Mouse (Mus musculus): ENCODE measurements around the gene Sft2d2.

Gene Sft2d2

DNA sequence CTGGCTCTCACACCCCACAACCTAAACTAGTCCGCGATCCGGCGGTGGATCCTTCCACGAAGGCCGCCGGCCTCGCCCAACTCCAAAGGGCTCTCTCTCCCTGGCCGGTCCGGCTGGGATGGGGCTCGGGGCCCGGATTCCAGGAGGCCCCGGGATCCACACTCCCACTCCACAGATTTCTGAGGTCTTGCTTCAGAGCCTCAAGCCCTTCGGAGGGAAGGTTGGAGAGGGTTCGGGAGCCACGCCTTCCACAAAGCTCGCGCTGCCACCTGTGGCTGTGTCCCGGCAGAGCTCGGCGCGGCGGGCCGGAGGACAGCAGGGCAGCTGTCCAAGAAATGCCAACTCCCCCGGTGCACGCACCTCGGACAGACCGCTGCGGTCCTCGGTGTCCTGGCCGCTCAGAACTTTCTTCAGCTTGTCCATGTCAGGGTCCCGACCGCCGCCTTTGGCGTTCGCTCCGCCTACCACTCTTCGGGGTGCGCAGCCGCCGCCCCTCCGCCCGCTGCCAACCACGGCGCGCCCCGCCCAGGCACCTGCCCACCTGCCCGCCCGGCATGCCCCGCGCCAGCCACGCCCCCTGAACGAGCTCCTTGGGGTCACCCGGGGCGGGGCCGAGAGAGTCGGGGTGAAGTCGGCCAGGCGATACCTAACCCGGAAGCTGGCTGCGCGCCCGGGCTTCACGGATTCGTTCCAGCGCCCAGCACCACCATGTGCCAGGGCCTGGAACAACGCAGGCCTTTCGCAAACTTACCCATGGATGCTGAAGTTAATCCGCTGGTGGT, at the start of gene Sft2d2:
Sft2d2 (minus strand) TSS at position 559 of the 782 bp plus-strand sequence.
- DNase-seq (ENCODE audit: low spot score in 2 of 2) = peak; percentile 79 to 90

DNA sequence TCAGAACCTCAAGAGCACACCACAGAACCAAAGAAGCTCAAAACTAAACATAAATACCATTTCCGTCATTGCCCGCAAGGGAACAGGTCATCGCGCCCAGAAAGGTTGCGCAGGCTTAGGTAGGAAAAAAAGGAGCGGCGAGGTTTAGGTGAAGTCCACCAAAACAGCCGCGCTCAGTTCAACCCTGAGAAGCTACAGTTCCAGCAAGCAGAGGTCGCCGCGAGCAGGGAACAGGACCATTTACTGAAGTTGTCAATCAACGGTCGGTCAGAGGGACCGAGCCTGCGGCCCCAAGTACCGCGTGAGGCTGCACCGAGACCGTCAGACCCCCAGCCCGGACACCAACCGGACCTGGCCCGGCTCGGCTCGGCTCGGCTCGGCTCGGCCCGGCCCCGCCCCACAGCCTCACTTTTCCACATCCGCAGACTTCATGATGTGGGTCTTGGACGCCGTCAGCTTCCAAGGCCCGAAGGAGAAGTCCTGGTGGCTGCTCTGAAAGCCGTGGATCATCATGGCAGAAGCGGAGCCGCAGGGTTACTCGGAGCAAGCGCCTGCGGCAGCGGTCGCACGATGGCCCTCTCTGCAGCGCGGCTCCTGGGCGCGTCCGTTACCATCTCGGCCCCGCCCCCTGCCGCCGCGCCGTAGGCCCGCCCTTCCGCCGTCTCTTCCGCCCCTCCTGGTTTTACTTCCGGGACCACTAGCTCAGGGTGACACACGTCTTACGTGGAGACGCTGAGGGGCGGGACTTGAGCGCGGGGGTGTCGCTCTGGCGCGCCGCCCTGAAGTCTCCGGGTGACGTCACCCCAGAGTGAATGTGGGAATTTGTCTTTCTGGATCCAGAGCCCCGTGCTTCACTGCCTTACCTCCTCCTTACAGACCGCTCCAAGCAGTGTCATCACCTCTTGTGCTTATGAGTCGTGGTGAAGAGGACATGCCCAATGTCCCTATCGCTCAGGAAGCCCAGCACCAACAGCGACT, 42.4 kb upstream of the Sft2d2 start, which contains the start of gene Tiprl:
Tiprl (minus strand) TSS at position 676 of the 978 bp plus-strand sequence.
- peak; percentile 93 to 96 for DNase-seq (ENCODE audit: low spot score in 2 of 2)

DNA sequence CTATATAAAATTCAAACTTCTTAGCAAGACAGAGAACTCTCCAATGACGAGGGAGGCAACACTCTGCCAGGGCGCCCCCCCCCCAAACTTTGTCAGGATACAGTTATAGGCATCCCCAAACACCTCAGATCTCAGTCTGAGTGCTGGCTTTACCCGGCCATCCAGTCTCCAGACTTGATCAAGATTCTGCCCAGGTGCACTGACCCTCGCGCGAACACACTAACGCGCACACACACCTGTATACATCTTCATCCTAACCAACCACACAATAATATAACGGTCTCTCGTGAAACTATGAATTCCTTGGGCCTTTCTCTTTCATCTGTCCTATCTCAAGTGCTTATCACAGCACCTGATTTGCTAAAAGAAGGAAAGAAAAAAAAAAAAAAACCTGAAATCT, 41.6 kb upstream of the Sft2d2 start:
- no peak for DNase-seq (ENCODE audit: low spot score in 2 of 2)

DNA sequence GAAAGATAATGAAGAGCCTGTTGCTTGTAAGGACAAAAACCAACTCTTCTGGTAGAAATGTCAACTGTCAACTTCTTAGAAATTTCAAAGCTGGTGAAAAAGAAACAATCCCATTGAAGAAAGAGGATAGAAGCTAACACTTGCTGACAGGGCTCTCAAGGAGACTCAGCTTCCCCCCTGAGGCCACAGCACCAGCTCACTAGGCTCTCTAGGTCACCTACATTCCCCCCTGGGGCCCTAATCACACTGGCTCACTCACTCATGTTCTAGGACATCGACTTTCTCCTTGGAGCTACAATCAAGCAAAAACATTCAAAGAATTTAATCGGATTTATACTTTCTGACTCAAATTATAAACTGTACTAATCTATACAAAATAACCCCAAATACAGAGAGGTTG, 39.6 kb upstream of the Sft2d2 start:
- DNase-seq (ENCODE audit: low spot score in 2 of 2) = no peak

DNA sequence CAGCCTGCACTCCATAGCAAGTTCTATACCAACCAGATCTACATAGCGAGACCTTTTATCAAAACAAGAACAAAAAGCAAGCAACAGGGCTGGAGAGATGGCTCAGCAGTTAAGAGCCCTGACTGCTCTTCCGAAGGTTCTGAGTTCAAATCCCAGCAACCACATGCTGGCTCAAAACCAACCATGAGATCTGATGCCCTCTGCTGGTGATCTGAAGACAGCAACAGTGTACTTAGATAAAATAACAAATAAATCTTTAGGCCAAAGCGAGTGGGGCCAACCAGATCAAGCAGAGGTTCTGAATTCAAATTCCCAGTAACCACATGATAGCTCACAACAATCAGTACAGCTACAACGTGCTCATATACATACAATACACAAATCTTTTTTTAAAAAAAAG, 36.5 kb upstream of the Sft2d2 start:
- DNase-seq (ENCODE audit: low spot score in 2 of 2) = no peak

DNA sequence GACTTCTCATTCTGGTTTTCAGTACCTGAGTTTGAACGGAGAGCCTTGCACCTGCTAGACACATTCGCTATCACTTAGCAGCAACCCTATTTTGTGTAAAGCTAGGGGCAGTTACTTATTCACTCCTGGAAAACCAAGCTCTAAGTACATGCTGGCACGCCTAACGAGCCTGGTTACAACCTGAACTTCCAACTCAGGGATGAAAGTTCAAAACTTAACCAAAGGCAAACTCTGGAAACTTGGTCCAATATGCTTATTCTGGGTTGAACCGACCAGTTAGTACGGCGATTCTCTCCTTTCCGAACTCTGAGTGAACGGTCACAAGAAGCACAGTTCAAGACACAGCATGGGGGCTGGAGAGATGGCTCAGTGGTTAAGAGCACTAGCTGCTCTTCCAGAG, 35.3 kb upstream of the Sft2d2 start:
- DNase-seq (ENCODE audit: low spot score in 2 of 2) = no peak

DNA sequence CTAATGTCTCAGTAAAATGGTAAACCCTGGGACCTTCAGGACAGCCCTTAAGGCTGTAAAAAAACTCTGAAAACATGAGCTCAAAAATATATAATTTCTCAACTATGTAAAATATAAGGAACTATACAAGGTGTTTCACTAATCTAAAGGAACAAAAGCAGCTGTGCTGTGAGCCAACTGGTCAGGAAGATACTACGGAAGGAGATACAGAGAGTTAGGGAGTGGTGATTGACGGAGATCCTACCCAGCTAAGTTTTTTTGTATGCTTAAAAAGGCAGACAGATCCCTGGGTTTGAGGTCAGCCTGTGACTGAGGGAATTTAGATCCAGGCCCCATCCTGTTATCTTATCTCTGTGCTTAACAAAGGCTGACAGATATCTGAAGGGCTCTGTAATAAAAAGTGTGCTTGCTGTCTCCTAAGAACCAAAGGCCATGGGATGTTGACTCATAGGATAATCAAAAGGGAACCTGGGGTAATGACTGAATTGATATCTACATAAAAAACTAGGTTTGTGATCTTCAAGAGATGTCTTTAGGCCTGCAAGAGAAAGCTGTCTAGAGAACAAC, 22.9 kb upstream of the Sft2d2 start:
- DNase-seq (ENCODE audit: low spot score in 2 of 2) = no peak

DNA sequence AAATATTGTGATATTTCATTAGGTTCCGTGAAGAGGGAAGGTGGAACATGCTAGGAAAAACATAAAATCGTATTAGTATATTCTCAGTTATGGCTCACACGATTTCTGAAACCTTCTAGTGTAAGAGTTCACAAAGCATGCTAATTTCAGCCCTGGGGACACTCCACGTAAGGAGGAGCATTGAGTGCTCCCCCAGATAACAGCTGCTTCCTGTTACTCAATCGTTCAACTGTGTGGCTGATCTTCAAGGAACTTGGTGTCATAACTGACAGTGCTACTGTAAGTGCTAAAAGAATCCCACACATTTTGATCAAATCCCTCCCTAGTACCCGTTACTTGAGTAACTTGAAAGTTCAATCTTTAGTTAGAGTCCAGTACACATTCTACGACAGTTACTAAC, 21.6 kb upstream of the Sft2d2 start:
- no peak for DNase-seq (ENCODE audit: low spot score in 2 of 2)

DNA sequence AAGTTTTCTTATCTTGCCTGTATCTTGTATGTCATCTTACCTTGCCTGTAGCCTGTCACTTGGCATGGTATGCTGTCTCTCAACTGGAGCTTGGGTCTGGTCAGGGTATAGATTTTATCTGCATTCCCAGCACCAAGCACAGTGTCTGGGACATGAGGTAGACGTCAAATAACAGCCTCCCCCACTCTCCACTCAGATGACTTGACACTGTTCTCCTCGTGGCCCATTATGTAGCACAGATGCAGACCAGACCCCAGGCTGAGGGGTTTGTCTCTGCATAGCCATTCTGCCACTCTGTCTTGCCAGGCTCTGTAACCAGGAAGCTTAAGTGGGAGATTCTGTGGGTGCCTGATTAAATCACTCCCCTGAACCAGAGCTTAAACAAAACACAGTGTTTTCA, 11.4 kb upstream of the Sft2d2 start:
- no peak for DNase-seq (ENCODE audit: low spot score in 2 of 2)

DNA sequence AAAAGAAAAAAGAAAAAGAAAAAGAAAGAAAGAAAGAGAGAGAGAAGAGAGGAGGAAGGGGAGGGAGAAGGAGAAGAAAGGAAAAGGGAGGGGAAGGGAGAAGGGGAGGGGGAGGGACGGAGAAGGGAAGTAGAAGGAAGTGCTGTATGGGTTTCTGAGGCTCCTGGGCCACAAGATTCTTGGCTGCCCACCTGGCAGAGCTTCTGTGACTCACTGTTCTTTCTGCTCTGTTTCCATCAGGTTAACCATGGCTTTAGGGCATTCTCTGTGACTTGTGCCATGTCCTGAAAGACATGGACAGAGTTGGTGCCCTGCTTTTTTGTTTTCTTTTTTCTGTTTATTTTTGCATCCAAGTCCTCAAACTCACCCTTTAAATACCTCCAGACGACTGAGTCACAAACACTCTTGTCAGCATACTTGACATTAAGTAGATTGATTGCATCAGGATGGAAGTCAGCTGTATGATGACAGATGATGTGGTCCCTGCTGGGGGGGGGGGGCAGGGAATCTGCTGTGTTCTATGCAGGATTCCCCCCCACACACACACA, 9.3 kb upstream of the Sft2d2 start:
- no peak for DNase-seq (ENCODE audit: low spot score in 2 of 2)

DNA sequence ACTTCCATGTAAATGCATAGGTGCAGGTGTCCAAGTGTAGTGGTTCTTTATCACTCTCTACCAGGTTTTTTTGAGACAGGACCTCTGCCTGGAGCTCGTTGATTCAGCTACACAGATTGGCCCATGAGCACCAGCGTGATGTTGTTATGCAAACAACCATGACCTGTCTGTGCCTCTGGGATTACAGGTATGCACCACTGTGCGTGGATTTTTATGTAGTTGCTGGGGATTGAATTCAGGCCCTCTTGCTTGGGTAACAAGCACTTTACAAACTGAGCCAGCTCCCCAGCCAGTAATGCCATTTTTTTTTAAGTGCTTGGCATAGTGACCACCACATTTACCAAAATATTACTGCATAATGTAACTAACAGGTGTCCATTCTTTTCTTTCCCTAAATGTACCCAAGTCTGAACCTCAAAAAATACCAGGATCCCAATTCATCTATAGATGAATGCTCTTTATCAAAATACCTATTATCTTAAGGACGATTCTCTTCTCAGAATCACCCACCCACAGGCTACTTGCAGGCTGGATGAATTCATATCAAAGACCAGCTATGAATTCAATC, 7.3 kb upstream of the Sft2d2 start:
- no peak for DNase-seq (ENCODE audit: low spot score in 2 of 2)

DNA sequence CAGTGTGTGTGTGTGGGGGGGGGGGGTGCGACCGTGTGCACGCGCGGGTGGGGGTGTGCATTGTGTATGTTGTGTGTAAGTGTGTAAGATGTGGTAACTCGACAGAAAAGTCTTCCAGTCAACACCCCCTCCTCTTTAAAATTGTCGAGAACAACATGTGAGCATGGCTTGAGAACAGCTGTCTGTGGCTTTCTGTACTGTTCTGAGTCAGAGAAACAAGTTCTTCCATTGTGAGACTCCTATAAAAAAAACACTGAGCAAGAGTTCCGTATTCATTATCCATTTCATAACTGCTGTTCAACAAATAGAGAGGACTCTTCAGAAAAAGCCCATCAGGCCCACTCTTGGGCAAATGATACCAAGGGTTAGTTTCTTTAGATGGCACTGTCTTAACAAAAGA, 6.5 kb upstream of the Sft2d2 start:
- DNase-seq (ENCODE audit: low spot score in 2 of 2) = no peak

DNA sequence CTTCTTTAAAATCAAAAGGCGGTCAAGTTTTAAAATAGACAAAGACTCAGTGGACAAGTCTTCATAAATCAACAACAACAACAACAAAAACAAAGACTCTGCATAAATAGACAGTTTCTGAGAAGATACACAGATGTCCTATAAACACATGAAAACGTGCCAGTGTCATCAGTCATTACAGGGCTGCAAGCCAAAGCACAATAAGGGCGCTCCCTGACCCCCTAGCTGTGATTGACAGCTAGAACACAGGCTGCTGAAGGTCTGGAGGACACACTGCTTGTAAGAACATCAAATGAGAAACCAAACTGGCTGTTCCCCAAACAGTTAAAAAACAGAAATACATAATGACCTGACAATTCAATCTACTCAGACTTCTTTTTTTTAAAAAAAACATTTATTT, 5.4 kb upstream of the Sft2d2 start:
- DNase-seq (ENCODE audit: low spot score in 2 of 2) = no peak

DNA sequence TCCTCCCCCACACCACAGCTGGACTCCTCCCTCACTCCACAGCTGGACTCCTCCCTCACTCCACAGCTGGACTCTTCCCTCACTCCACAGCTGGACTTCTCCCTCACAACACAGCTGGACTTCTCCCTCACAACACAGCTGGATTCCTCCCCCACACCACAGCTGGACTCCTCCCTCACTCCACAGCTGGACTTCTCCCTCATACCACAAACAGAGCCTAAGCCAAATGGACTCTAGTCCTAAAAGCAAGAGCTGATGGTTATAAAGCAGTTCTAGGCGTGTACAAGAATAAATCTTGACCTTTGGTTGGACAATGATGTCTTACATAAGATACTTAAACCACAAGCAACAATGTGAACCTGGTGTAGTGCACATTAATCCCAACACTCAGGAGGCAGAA, 4.7 kb upstream of the Sft2d2 start:
- no peak for DNase-seq (ENCODE audit: low spot score in 2 of 2)

DNA sequence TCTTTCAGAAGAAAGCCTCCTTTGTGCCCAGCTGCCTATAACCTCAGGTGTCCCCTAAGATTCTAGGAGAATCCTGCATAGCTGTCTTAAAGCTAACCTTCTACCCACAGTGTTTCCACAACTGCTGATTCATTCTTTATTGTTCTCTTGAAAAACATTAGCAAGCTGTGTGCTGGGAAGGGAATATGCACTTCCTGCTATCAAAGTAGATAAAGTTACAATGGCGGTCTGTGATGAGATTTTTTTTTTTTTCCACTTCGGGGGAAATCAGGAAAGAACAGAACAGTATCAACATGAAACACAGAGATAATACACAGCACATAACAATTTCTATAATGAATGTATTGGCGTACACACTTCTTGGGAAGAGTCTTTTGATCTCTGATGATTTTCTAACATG, 3.6 kb upstream of the Sft2d2 start:
- DNase-seq (ENCODE audit: low spot score in 2 of 2) = no peak

DNA sequence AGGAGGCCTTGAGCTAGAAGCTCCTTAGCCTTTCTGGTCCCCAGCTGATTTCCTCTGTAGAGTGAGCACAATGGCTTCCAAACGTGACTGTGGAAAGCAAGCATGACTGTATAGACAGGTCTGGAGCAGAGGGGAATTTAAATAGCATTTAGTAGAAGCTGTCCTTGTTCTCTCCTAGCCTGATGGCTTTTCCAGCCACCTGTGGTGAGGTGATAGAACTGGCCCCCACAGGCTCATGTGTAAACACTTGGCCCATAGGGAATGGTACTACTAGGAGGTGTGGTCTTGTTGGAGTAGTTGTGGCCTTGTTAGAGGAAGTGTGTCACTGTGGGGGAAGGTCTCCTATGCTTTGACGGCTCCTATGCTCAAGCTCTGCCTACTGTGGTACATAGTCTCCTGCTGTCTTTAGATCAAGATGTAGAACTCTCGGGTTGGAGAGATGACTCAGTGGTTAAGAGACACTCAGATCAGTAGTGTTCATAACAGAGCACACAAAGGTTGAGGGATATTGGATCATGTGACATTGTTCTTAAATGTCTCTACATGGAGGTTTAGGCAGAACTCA, 1.2 kb upstream of the Sft2d2 start:
- DNase-seq (ENCODE audit: low spot score in 2 of 2) = no peak

DNA sequence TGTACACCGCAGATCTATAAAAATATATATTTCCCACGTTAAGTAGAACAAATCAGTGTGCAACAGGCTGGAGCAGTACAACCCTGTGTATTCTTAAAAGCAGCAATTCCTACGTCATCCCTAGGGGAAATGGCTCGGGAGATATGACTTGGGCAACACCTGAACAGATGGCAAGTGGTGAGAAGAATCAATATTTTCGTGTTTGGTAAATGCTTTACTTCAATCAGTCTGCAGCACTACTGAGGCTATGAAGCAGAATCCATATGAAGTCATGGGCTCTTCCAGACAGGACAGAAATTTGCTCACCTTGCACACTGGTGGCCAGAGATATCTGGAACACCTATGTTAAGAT, 400 bp upstream of the Sft2d2 start:
- no peak for DNase-seq (ENCODE audit: low spot score in 2 of 2)

DNA sequence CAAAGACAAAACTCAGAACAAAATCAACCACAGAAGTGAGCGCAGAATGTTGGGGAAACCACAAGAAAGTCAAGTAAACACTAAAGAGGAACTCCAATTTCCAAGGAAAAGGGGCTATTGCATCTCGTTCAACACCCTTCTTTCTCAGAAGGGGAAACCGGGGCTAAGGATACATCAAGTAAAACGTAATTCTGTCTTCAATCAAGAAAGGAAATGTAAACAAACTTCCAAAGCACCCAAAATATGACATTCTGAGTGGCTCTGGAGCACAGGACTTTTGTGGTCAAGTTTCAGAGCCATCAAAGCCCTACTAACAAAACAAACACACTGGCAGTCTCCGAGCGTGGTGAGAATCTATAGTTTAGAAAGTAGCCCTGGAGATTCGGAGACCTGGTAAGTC, 812 bp downstream of the Sft2d2 start:
- DNase-seq (ENCODE audit: low spot score in 2 of 2) = no peak

DNA sequence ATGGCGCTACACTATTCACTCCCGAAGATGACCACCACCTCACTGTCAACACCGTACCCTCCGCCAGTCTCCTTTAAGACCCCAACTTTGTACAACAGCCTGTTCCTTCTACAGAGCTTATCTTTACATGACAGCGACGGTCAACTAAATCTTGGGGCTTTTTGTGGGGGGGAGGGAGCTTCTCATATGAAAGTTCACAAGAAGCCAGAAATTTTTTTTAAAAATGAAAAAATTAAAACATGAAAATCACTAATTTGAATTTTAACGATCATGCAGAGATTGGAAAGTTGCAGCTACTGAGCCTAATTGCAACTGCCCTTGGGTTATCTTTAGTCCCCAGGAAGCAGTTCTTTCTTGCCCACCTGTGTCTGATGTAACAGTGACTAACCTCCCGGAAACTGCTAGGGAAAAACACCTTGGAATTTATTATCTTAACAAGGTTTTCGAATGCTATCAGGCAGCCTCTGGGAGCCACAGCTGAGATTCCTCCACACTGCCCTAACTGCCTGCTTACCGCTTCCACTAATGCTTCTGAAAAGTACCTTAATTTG, 1.4 kb downstream of the Sft2d2 start:
- no peak for DNase-seq (ENCODE audit: low spot score in 2 of 2)

DNA sequence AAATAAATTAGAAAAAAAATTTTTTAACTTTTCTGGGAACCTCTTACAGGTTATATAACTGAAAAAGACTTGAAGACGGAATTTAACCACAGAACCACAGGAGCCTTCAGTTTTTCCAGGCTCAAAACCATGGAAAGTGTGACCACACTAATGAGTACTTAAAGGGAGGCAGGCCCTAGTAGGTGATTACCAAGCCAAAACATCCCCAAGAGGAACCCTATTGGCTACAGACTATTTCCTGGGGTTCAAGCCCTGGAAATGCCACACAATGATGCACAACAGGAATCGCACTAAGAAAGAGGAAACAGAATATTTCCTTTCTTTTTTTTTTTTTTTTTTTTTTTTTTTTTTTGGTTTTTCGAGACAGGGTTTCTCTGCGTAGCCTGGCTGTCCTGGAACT, 2.1 kb downstream of the Sft2d2 start:
- no peak for DNase-seq (ENCODE audit: low spot score in 2 of 2)

DNA sequence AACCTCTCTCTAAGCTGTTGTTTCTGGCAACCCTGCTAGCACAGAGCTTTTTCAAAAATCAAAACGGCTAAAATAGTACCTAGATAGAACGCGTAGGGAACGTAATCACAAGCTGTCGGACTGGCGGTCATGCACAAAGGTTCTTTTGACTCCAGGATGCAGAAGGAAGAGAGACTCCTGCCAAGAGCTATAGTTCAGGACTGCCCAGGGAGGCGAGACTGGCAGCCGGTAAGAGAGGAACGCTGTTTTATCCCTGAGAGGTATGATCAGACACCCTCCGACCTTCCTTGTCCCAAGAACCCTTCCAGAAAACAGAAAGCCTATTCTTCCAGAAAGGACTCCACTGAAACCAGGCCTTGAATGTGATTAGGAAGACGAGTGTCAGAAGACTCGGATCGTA, 2.6 kb downstream of the Sft2d2 start:
- DNase-seq (ENCODE audit: low spot score in 2 of 2) = no peak

Measured in urinary bladder, adult 18-20 months (tissue).